Comparison of ENCODE assay signal across 9 mouse cellular contexts in the genomic region with DNA sequence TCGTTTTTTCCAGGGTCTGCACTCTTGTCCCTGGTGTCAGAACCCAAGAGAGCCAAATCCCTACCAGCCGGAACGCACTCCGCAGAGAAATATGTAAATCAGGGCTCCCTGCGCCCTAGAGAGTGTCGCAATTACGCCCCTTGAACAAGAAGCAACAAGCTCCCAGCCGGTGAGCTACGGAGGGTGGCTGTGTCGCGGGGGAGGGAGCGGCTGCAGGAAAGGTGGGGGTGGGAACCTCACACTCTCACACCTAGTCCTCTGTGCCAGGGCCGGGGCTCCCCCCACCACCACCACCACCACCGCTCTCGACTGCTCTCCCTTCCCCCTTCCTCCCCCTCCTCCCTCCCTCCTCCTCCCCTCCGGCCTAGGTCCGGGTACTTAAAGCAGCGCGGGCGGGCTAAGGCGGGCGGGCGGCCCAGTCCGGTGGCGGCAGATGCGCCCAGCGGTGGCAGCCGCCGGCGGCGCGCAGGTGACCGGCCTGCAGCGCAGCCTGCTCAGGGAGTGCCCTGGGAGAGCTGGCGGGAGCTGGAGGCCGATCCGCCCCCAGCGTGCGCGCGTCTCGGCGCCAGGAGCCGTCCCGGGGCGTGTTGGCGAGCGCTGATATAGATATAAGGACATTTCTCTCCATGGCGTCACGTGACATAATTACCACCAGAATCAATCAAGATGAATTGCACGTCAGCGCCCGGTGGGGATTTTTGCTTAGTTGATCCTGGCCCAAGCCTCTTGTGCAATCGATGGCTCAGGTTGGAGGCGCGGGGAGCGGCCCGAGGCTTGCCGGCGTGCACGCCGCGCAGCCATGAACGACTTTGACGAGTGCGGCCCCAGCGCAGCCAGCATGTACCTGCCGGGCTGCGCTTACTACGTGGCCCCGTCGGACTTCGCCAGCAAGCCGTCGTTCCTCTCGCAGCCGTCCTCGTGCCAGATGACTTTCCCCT. TPM values are rescaled to one million over a fixed set of nuclear protein-coding genes. Genes with fewer than 3 reads are reported as not detected.
A peak's percentile ranks its signal among the peaks of the same experiment; 100 is the strongest.
DNase-seq lines count a peak whose midpoint lies in the region; ATAC-seq lines count a peak whose summit lies in the region.
"Had no signal": no experiment of that assay in that cellular context is flagged by ENCODE, and none has a peak within 500 bp of the region (broad histone marks: within the 10 kb centered on the region; RNA-seq: fewer than 3 reads in every experiment).

No protein-coding gene starts in this region.

- H3K27me3 ChIP-seq in lung, embryonic 16.5 days (ENCODE audit: control insufficient read depth, insufficient read depth, low read depth, low read length), result peaks cover 94% of the 10 kb centered on the region
- peaks cover 95% of the 10 kb centered on the region for H3K27me3 ChIP-seq in forebrain, embryonic 12.5 days
- H3K27me3 ChIP-seq in limb, embryonic 10.5 days (ENCODE audit: low read depth, poor library complexity, severe bottlenecking), result peaks cover 88% of the 10 kb centered on the region
- peaks cover 89% of the 10 kb centered on the region for H3K27me3 ChIP-seq in stomach, embryonic 14.5 days (ENCODE audit: control insufficient read depth, insufficient read depth, low read length)

- H3K9me3 ChIP-seq in lung, embryonic 16.5 days (ENCODE audit: control insufficient read depth, low read length), result no peaks in the 10 kb centered on the region
- no peaks in the 10 kb centered on the region for H3K9me3 ChIP-seq in forebrain, embryonic 12.5 days
- no peaks in the 10 kb centered on the region for H3K9me3 ChIP-seq in limb, embryonic 10.5 days (replicated peaks)
- no peaks in the 10 kb centered on the region for H3K9me3 ChIP-seq in stomach, embryonic 14.5 days (ENCODE audit: control insufficient read depth, low read depth, low read length)

- DNase-seq in lung, postnatal 14 days, result no peak
- DNase-seq in limb, embryonic 10.5 days (ENCODE audit: low spot score), result peak; percentile 88
- DNase-seq in gastrocnemius, postnatal 14 days, result no peak
- no peak for DNase-seq in cerebellum, adult 18-20 months

- 1% methylated on average over 71 of the region's 78 CpGs for WGBS in lung, embryonic 16.5 days
- under 1% methylated on average over 60 of the region's 78 CpGs for WGBS in forebrain, embryonic 12.5 days
- WGBS in limb, embryonic 10.5 days, result under 1% methylated on average over 78 of the region's 78 CpGs
- under 1% methylated on average over 65 of the region's 78 CpGs for WGBS in stomach, embryonic 14.5 days

- peak; percentile 39; the same call in 1 of the 2 replicates for ATAC-seq in lung, embryonic 16.5 days (ENCODE audit: low read depth)
- ATAC-seq in forebrain, embryonic 12.5 days (ENCODE audit: low FRiP score), result peak; percentile 30; the same call in 1 of the 2 replicates
- ATAC-seq in stomach, embryonic 14.5 days (ENCODE audit: insufficient number of reproducible peaks, insufficient read depth, low FRiP score, low read depth), result 0 out of 2 replicates have a peak, but pooled peaks have one; percentile 15
- ATAC-seq in monocyte, adult 5-6 weeks (replicated peaks; ENCODE audit: insufficient number of reproducible peaks, low FRiP score, low TSS enrichment, poor library complexity, severe bottlenecking), result no peak

- H3K4me1 ChIP-seq in lung, embryonic 16.5 days (replicated peaks; ENCODE audit: control insufficient read depth, insufficient read depth, low read length), result peaks cover 10% of the 10 kb centered on the region; the same call in 1 of the 2 replicates
- H3K4me1 ChIP-seq in forebrain, embryonic 12.5 days, result peaks cover 13% of the 10 kb centered on the region
- peaks cover 71% of the 10 kb centered on the region for H3K4me1 ChIP-seq in limb, embryonic 10.5 days
- H3K4me1 ChIP-seq in stomach, embryonic 14.5 days (ENCODE audit: control insufficient read depth, insufficient read depth, low read length), result no peaks in the 10 kb centered on the region

- no peak overlapping the region for H3K27ac ChIP-seq in lung, embryonic 16.5 days (ENCODE audit: low read length)
- H3K27ac ChIP-seq in forebrain, embryonic 12.5 days, result no peak overlapping the region
- peak overlapping the region; percentile 99 for H3K27ac ChIP-seq in limb, embryonic 10.5 days
- no peak overlapping the region for H3K27ac ChIP-seq in stomach, embryonic 14.5 days (ENCODE audit: low read length)

- intact Hi-C loops in gastrocnemius, postnatal 14 days (cut with DNase I; ENCODE audit: low total_unique reads), result no loop called here

- H3K9ac ChIP-seq in lung, embryonic 16.5 days (ENCODE audit: low read length), result no peak overlapping the region
- H3K9ac ChIP-seq in forebrain, embryonic 12.5 days, result no peak overlapping the region
- no peak overlapping the region for H3K9ac ChIP-seq in stomach, embryonic 14.5 days (replicated peaks; ENCODE audit: low read depth, low read length)

- H3K4me2 ChIP-seq in lung, embryonic 16.5 days (ENCODE audit: low read depth, low read length), result peak overlapping the region; percentile 34
- peak overlapping the region; percentile 8; the same call in 1 of the 2 replicates for H3K4me2 ChIP-seq in forebrain, embryonic 12.5 days
- H3K4me2 ChIP-seq in stomach, embryonic 14.5 days (replicated peaks; ENCODE audit: low read depth, low read length), result peak overlapping the region; percentile 23; the same call in 1 of the 2 replicates

- H3K4me3 ChIP-seq in lung, embryonic 16.5 days (ENCODE audit: low read length), result peak overlapping the region; percentile 24
- peak overlapping the region; percentile 25 for H3K4me3 ChIP-seq in forebrain, embryonic 12.5 days (replicated peaks)
- peak overlapping the region; percentile 80 for H3K4me3 ChIP-seq in limb, embryonic 10.5 days
- H3K4me3 ChIP-seq in stomach, embryonic 14.5 days (ENCODE audit: low read depth, low read length), result peak overlapping the region; percentile 11

- H3K36me3 ChIP-seq in lung, embryonic 16.5 days (ENCODE audit: control insufficient read depth, insufficient read depth, low read length), result no peaks in the 10 kb centered on the region
- no peaks in the 10 kb centered on the region for H3K36me3 ChIP-seq in forebrain, embryonic 12.5 days (replicated peaks)
- peaks cover 8% of the 10 kb centered on the region; the same call in 1 of the 2 replicates for H3K36me3 ChIP-seq in limb, embryonic 10.5 days
- H3K36me3 ChIP-seq in stomach, embryonic 14.5 days (ENCODE audit: control insufficient read depth, insufficient read depth, low read length), result no peaks in the 10 kb centered on the region

RNA-seq across cellular contexts. Expression of a gene that starts 2.5 kb away (rescaled TPM):
- not detected in 2 replicates for polyA plus RNA-seq in lung, embryonic 16.5 days (2015; fragmentation: Nextera tagmentation; extraction: Ambion mirVana)
- not detected in 2 replicates for polyA plus RNA-seq in forebrain, embryonic 12.5 days (2016; fragmentation: Nextera tagmentation; extraction: Ambion mirVana)
- 31.0 and 34.6 TPM in 2 replicates for polyA plus RNA-seq in limb, embryonic 10.5 days (2016; fragmentation: Nextera tagmentation; extraction: Ambion mirVana)
- polyA plus RNA-seq in stomach, embryonic 14.5 days (2014; fragmentation: Nextera tagmentation; extraction: Ambion mirVana), result not detected in 2 replicates
- total RNA-seq in monocyte, adult 5-6 weeks (2017), result not detected in 3 replicates
- under 1 TPM in 1 of 2 experiments, not detected in 1; 0.29 TPM for total RNA-seq in gastrocnemius, postnatal 14 days (2021)
- polyA plus RNA-seq: liver, embryonic 16.5 days had no signal

RNA-seq across cellular contexts. Expression of a gene that starts 7.0 kb away (rescaled TPM):
- polyA plus RNA-seq in lung, embryonic 16.5 days (2015; fragmentation: Nextera tagmentation; extraction: Ambion mirVana), result not detected in 2 replicates
- polyA plus RNA-seq in forebrain, embryonic 12.5 days (2016; fragmentation: Nextera tagmentation; extraction: Ambion mirVana), result not detected in 2 replicates
- 26.0 and 44.8 TPM in 2 replicates for polyA plus RNA-seq in limb, embryonic 10.5 days (2016; fragmentation: Nextera tagmentation; extraction: Ambion mirVana)
- not detected in 2 replicates for polyA plus RNA-seq in stomach, embryonic 14.5 days (2014; fragmentation: Nextera tagmentation; extraction: Ambion mirVana)
- total RNA-seq in monocyte, adult 5-6 weeks (2017), result not detected in 3 replicates
- total RNA-seq in gastrocnemius, postnatal 14 days (2021), result not detected
- polyA plus RNA-seq: liver, embryonic 16.5 days had no signal

RNA-seq across cellular contexts. Expression of a gene that starts 9.9 kb away (rescaled TPM):
- 0.19 TPM in 1 of 2 replicates, not detected in the other for polyA plus RNA-seq in lung, embryonic 16.5 days (2015; fragmentation: Nextera tagmentation; extraction: Ambion mirVana)
- polyA plus RNA-seq in forebrain, embryonic 12.5 days (2016; fragmentation: Nextera tagmentation; extraction: Ambion mirVana), result not detected in 2 replicates
- 51.1 and 68.0 TPM in 2 replicates for polyA plus RNA-seq in limb, embryonic 10.5 days (2016; fragmentation: Nextera tagmentation; extraction: Ambion mirVana)
- 0.14 TPM in 1 of 2 replicates, not detected in the other for polyA plus RNA-seq in stomach, embryonic 14.5 days (2014; fragmentation: Nextera tagmentation; extraction: Ambion mirVana)
- total RNA-seq in monocyte, adult 5-6 weeks (2017), result not detected in 3 replicates
- 1 to 10 TPM; 4.4 to 4.5 TPM for total RNA-seq in gastrocnemius, postnatal 14 days (2021)
- polyA plus RNA-seq: liver, embryonic 16.5 days had no signal

RNA-seq across cellular contexts. Expression of a gene that starts 13.8 kb away (rescaled TPM):
- polyA plus RNA-seq in lung, embryonic 16.5 days (2015; fragmentation: Nextera tagmentation; extraction: Ambion mirVana), result not detected in 2 replicates
- not detected in 2 replicates for polyA plus RNA-seq in forebrain, embryonic 12.5 days (2016; fragmentation: Nextera tagmentation; extraction: Ambion mirVana)
- 9.3 and 17.8 TPM in 2 replicates for polyA plus RNA-seq in limb, embryonic 10.5 days (2016; fragmentation: Nextera tagmentation; extraction: Ambion mirVana)
- polyA plus RNA-seq in stomach, embryonic 14.5 days (2014; fragmentation: Nextera tagmentation; extraction: Ambion mirVana), result not detected in 2 replicates
- not detected in 3 replicates for total RNA-seq in monocyte, adult 5-6 weeks (2017)
- not detected for total RNA-seq in gastrocnemius, postnatal 14 days (2021)
- polyA plus RNA-seq: liver, embryonic 16.5 days had no signal

RNA-seq across cellular contexts. Expression of a gene that starts 15.7 kb away (rescaled TPM):
- polyA plus RNA-seq in lung, embryonic 16.5 days (2015; fragmentation: Nextera tagmentation; extraction: Ambion mirVana), result 0.31 TPM in 2 replicates
- not detected in 2 replicates for polyA plus RNA-seq in forebrain, embryonic 12.5 days (2016; fragmentation: Nextera tagmentation; extraction: Ambion mirVana)
- polyA plus RNA-seq in limb, embryonic 10.5 days (2016; fragmentation: Nextera tagmentation; extraction: Ambion mirVana), result 38.0 and 52.3 TPM in 2 replicates
- 0.22 and 0.41 TPM in 2 replicates for polyA plus RNA-seq in stomach, embryonic 14.5 days (2014; fragmentation: Nextera tagmentation; extraction: Ambion mirVana)
- not detected in 3 replicates for total RNA-seq in monocyte, adult 5-6 weeks (2017)
- total RNA-seq in gastrocnemius, postnatal 14 days (2021), result 10 to 100 TPM; 14.8 to 18.8 TPM
- polyA plus RNA-seq: liver, embryonic 16.5 days had no signal

Comparison
In these comparisons a context has a peak if more than half of its experiments do, and no peak if none do; other contexts are left out.
1. H3K4me3 ChIP-seq: peak in every context shown above with its lines; median percentile 80 in limb, embryonic 10.5 days; 25 in forebrain, embryonic 12.5 days; 24 in lung, embryonic 16.5 days; 11 in stomach, embryonic 14.5 days.
2. RNA of a gene that starts 2.5 kb away (polyA plus RNA-seq): 31.0 to 34.6 TPM in limb, embryonic 10.5 days; not detected in lung, embryonic 16.5 days, not detected in forebrain, embryonic 12.5 days and not detected in stomach, embryonic 14.5 days; every median in the first group is over 10 times any median in the second.
3. RNA of a gene that starts 7.0 kb away (polyA plus RNA-seq): 26.0 to 44.8 TPM in limb, embryonic 10.5 days; not detected in stomach, embryonic 14.5 days, not detected in lung, embryonic 16.5 days and not detected in forebrain, embryonic 12.5 days; every median in the first group is over 10 times any median in the second.
4. RNA of a gene that starts 9.9 kb away (polyA plus RNA-seq): 51.1 to 68.0 TPM in limb, embryonic 10.5 days; 0.19 TPM in lung, embryonic 16.5 days, 0.14 TPM in stomach, embryonic 14.5 days and not detected in forebrain, embryonic 12.5 days; every median in the first group is over 10 times any median in the second.
5. Peak in every context shown above with its lines, with median percentiles within 50 percentile points of each other: H3K4me2 ChIP-seq.